Mouse (Mus musculus) midbrain, embryonic 16.5 days (tissue): ENCODE measurements around the gene Abraxas2. TPM values are rescaled to one million over a fixed set of nuclear protein-coding genes. Genes with fewer than 3 reads are reported as not detected.

Source experiments
- ATAC-seq: fragments of 200-750 bp; cut with Nextera tagmentation; 2 replicates; pipeline ENCODE4 v1.8.0; 2017; ENCODE audit warnings: moderate TSS enrichment
- H3K27ac ChIP-seq: fragments of 300-500 bp; sonication (generic); 2 replicates; pipeline ENCODE4 v1.5.1; 2014; ENCODE audit warnings: mild to moderate bottlenecking, low read length, mixed read lengths
- H3K27me3 ChIP-seq: fragments of 300-500 bp; sonication (generic); 2 replicates; pipeline ENCODE4 v1.6.1; 2014; ENCODE audit warnings: low read depth, low read length, mixed read lengths; ENCODE audit not compliant: control insufficient read depth, insufficient read depth
- H3K36me3 ChIP-seq: fragments of 300-500 bp; sonication (generic); 2 replicates; pipeline ENCODE4 v1.6.1; 2014; ENCODE audit warnings: mild to moderate bottlenecking, low read length, moderate library complexity, mixed read lengths; ENCODE audit not compliant: control insufficient read depth, insufficient read depth
- H3K4me1 ChIP-seq: fragments of 300-500 bp; sonication (generic); 2 replicates; pipeline ENCODE4 v1.6.1; 2014; ENCODE audit warnings: mild to moderate bottlenecking, low read length, mixed read lengths; ENCODE audit not compliant: control insufficient read depth, insufficient read depth
- H3K4me2 ChIP-seq: fragments of 300-500 bp; sonication (generic); 2 replicates; pipeline ENCODE4 v1.6.1; 2014; ENCODE audit warnings: mild to moderate bottlenecking, low read length, mixed read lengths
- H3K4me3 ChIP-seq: fragments of 300-500 bp; sonication (generic); 2 replicates; pipeline ENCODE4 v1.5.1; 2014; ENCODE audit warnings: low read depth, mild to moderate bottlenecking, low read length, moderate library complexity, mixed read lengths
- H3K9ac ChIP-seq: fragments of 300-500 bp; sonication (generic); 2 replicates; pipeline ENCODE4 v1.6.1; 2014; ENCODE audit warnings: low read depth, low read length, mixed read lengths
- H3K9me3 ChIP-seq: fragments of 300-500 bp; sonication (generic); replicated peaks from 2 replicates; pipeline ENCODE4 v1.6.1; 2014; ENCODE audit warnings: mild to moderate bottlenecking, low read length, mixed read lengths; ENCODE audit not compliant: control insufficient read depth, poor library complexity, severe bottlenecking
- WGBS: fragments of 180-500 bp; shearing (Covaris S2); extraction: QIAGEN DNeasy Blood & Tissue Kit; methylation state at CpG from one replicate; pipeline ENCODE4 v1.1.7; 2014; 5-methylcytosine and 5-hydroxymethylcytosine counted together
- polyA plus RNA-seq: library from polyadenylated mRNA; unstranded; fragments of >200 nt; fragmentation: Nextera tagmentation; extraction: Ambion mirVana; gene quantifications from 2 replicates; pipeline ENCODE4 v1.2.1, GENCODE M21; 2015

Abraxas2 gene
- polyA plus RNA-seq, 1 experiment from 2014 or later = 37.4 TPM

DNA sequence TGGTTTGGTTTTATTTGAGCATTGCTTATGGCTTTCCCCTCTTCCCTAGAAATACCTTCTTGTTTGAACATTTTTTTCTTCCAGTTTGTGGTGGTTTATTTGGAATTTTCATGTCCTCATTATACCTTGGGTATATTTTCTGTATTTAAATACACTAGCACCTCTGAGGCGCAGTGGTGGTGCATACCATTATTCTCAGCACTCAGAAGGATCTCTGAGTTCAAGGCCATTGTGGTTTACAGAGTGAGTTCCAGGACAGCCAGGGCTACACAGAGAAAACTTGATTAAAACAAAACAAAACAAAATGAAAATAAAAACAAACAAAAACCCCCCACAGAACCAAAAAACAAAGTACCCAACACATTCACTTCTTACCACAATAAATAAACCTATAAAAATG is 74.3 kb downstream of the Abraxas2 start:
- Histone ChIP-seq H3K27ac (no peak overlapping the region), H3K27me3 (no peaks in the 10 kb centered on the region), H3K36me3 (no peaks in the 10 kb centered on the region), H3K4me3 (no peak overlapping the region), H3K4me1 (peaks cover 17% of the 10 kb centered on the region), H3K9me3 (no peaks in the 10 kb centered on the region), H3K4me2 (no peak overlapping the region), H3K9ac (no peak overlapping the region)
- no peak for ATAC-seq
- 78% methylated on average over 1 of the region's 1 CpGs for WGBS

Other genes with a start within 250 kb of the Abraxas2 start
- gene Lhpp, start 248.6 kb upstream of the Abraxas2 start, polyA plus RNA-seq = 39.3 and 51.3 TPM in 2 replicates
- gene Fam53b, start 45.3 kb upstream of the Abraxas2 start, polyA plus RNA-seq = 13.2 and 13.6 TPM in 2 replicates
- gene Eef1akmt2, start 6.6 kb upstream of the Abraxas2 start, polyA plus RNA-seq = 91.7 and 94.3 TPM in 2 replicates
- 19.2 and 21.0 TPM in 2 replicates for gene Zranb1, start 71.9 kb downstream of the Abraxas2 start, polyA plus RNA-seq